Mouse (Mus musculus): ENCODE data around the gene Pam. TPM values are rescaled to one million over a fixed set of nuclear protein-coding genes. Genes with fewer than 3 reads are reported as not detected.

Pam gene
- total RNA-seq, 1 experiment from 2014 or later = 341 TPM

DNA sequence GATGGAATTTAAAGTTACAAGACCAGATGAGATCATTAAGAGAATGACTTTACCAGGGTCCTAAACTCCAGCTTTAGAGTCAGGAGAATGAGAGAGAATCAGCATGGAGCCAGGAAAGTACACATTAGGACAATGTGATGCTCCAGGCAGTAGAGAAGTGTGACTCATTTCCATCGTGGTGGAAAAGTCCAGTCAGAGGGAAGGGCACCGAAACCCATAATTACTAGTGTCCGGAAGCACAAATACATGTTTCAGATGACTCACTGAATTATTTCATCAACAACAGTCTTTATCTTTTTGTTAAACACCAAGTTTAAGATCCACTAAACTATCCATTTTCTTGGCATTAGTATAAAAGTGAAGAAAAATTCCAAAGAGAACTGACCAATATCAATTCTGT, 57.2 kb downstream of the Pam start:
- DNase-seq = no peak

DNA sequence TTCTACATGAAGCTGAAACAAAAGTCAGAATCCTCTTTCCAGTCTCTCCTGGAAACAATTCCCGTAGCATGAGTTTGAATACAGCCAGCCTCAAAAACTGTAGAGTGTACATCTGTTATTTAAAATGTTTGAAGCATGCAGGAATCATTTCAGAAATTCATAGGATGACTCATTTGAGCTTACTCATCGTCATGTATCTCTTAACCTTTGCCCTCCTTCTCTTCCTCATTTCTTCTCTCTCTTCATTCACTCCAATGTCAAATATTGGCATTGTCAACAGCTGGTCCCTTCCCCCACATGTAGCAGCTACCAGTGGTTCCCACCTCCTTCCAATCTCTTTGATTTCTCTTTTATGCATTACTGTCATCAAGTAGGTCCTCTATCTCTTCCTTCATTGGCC, 59.7 kb downstream of the Pam start:
- DNase-seq = no peak

DNA sequence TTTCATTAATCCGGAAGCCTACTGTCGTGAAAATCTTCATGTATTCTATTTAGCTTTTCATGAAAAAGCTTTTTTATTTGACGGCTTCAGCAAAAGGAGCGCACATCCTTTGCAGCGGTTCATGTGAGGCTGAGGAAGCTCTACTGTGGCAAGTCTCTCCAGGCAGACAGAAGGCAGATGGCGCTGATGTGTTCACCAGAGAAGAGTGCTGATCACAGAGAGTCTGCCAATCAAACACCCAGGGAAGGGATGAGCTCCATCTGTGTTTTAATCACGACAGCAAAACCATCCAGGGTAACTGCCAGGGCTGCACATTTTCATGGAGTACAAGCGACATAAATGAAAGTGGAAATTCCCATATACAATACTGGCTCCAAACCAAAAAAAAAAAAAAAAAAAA, 63.6 kb downstream of the Pam start:
- no peak for DNase-seq

DNA sequence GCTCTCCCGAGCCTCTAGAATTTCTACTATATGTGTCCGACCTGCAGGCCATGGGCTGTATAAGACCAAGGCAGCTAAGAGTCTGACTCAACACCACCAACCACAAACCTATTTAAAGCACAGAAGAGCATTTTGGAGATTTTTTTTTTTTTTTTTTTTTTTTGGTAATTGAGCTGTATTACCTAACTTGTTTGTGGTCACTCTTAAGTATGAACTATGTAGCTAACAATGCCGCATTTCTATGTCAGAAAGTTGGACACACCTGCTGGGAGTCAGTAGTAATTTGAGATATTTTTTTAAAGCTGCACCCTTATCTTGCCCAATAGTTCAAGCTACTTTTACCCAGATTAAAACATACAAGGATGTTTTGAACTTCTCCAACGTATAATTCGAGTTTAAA, 66.4 kb downstream of the Pam start:
- no peak for DNase-seq

DNA sequence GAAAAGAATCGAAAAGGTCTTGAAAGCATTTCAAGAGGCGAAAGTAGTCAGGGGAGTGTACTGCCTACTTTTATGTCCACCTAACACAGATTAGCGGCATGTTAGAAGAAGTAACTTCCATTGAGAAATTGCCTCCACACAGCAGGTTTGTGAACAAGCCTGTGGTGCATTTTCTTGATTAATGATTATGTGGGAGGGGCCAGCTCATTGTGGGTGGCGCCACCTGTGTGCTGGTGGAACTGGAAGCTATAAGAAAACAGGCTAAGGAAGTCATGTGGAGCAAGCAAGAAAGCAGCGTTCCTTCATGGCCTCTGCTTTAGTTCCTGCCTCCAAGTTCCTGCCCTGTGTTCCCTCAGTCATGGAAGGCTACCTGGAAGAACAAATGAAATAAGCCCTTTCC, 67.0 kb downstream of the Pam start:
- DNase-seq = no peak

DNA sequence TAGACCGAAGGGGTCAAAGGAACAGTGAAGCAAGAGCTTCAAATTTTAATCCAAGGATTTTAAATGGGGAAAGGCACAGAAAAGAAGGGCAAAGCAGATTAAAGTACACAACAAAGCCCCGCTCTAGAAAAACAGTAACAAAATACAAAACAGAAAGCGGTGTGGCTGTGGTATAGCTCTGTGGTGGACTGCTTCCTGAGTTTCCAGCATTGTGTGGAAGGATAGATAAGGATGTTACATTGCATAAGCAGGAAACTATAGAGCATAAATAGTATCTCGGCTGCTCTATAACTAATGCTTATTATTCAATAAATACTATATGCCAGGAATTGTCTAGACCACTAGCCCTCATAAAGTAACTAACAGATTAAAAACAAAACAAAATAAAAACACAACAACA, 67.5 kb downstream of the Pam start:
- no peak for DNase-seq

DNA sequence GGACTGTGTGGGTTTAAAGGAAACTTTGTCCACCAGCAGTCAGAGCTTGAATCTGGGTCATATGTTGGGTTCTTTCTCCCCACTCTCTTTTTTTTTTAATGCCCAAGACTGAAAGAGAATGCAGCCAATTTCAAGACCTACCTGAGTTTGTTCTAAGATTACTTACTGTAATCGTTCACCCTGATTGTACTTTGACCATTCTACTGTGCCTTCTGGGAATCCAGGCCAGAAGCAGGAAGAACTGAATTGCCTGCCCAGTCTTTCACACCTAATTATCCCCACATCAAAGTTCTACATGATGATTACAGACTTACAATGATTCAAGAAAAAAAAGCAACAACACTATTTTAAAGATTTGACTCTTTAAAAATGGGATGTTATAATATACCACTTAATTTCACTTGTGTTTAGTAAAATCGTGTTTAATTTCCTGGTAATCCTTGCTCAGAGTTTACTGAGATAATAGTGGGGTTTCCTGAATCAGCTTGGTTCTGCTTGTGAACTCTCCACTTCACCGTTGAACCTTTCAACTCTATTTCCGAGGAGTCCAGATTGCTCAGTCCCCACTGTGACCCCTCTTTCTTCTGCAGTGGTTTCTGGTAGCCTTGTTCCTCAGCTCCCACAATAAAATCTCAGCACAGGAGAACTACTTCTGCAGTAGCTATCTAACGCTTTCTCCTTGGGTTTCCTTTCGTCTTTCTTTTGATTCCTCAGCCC, 69.4 kb downstream of the Pam start:
- no peak for DNase-seq

DNA sequence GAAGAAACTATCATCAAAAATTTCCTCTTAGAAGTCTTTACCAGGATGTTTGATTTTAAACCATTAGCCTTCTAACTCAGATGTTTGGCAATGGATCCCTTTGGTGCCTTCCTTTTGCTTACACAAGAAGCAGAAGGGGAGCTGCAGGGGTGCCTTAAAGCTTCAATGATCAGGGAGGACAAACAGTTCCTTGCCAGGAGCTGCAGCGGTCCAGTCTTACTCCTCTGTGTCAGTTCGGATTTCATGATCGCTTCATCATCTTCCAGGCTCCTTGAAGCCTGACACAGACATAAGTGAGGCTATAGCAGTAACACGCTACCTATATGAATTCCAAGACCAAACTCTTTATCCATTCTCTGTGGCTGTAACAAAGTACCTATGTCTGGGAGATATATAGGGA, 71.6 kb downstream of the Pam start:
- DNase-seq = no peak

DNA sequence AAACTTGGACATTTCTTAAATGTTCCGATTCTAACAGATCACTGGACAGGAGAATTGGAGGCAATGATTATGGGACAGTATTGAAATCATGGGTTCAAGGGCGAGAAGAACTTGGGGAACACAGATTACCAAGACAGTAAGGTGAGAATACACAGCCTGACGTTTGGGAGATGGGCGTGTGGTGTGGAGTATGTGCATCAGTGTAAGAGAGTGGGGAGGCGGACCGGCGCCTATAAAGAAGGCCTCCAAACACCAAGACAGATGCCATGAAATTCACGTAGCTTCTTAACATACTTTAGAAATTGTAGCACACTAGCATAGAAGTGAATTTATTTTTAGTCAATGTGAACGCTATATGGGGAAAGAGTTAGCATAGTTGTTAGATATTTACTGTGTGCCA, 76.5 kb downstream of the Pam start:
- DNase-seq = no peak

DNA sequence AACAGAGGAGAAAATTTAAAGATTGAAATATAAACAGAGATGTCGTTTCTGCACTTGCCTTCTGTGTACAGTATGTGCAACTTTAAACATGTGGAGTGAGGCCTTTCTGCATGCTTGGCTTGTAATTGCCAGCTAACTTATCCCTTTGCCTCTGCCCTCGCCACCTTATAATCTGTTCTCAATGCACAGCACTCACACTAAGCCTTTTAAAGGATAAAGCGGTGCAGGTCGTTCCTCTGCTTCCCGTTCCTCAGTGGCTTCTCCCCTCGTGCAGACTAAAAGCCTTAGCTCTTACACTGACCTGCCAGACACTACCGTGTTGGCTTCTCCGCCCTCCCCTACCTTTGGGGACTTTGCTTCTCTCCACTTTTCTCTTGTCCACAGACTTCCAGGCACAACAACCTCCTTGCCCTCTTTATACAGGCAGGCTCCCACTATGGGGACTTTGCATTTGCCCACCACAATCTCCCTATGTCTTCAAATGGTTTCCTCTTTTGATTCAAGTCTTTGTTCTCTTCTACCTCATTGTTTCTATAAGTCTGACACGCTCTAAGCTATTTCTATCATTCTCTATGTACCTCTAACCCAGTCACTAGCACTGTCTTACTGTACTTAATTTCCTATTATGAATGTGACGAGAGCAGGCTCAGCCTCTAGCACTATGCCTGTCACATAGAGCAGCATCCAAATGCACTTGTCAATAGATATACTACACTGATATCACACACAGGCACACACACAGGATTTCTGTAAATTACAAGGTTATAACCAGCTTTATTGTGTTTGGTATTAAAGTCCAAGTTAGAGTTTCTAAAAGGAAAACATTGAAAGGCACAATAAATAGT, 79.2 kb downstream of the Pam start:
- DNase-seq = no peak

DNA sequence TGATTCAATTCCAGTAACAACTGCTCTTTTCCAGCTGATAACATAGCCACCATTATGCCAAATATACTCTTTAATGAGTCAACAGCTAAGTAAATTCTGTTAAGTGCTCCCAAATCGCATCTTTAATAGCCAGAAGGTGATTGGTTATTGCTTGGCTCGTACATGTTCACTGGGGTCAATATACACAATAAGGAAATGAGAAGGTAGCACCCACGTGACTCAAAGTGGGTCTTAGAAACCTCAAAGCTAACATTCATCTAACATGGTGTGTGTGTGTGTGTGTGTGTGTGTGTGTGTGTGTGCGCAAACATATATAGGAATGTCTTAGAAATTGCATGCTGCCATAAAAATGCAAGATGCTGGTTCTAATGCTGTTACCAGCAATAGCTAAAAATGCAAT, 79.9 kb downstream of the Pam start:
- no peak for DNase-seq

DNA sequence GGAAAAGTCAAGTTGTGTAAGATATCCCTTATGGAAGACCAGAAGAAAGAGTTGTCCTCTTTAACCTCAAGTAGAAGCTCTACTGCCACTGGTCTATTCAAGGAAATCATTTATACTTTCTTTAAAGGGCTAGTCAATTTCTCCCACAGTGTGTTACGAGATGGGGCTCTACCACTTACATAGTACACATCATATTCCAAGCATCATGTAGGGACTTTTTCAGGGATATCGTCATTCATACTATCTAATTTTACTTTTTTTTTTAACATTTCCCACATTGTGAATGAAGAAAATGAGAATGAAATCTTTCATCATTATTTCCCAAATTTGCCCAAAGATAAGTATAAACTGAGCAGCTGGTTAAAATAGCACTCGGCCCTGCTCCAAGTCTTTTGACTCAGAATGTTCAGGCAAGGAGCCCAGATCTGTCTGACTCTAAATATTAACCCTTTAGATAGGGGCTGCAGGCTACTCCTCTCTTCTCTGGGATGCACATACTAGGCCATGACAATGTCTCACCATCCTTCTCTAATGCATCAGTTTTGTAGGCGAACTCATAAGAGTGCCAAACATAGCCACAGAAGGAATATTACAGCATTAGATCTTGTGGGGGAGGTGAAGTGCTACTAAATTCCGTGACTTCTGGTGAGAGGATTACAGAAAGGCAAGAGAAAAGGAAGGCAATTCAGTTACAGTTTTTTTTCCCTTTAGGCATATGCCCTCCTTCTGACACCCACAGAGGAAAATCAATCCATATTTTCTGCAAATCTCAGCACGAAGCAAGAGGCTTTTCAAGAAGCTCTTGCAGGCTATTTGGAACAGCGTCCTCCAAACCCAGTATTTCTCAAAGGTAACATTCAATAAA, 92.7 kb downstream of the Pam start:
- DNase-seq = peak; percentile 68

DNA sequence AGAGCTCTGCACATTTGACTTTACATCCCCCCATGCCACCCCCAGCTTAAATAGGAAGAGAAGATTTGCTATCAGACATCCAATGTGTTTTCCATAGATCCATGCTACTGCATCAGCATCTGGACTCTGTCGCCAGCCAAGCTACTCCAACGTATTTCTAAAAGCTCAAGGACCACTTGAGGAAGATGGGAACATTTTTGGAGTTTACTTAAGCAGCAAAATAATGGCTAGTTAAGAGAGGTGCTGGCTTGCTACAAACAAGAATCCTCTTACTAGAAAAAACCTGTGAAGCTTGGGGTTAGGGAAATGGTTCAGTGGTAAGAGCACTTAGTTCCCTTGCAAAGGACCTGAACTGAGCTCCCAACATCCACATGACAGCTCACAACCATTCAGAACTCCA, 96.0 kb downstream of the Pam start:
- no peak for DNase-seq

DNA sequence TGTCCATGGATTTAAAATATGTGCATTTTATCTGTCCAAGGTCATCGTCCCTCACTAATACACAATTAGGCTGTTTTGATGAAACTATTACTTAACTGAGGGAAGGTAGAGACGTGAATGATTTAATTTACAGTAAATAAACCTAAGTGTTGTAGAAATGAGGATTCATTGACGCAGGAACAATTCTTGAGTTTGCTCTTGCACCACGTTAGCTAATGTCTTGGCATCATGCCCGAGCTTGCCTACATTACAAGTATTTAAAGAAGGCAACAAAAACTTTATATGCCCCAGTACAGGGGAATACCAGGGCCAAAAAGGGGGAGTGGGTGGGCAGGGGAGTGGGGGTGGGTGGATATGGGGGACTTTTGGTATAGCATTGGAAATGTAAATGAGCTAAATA, 96.5 kb downstream of the Pam start:
- DNase-seq = peak; percentile 55

DNA sequence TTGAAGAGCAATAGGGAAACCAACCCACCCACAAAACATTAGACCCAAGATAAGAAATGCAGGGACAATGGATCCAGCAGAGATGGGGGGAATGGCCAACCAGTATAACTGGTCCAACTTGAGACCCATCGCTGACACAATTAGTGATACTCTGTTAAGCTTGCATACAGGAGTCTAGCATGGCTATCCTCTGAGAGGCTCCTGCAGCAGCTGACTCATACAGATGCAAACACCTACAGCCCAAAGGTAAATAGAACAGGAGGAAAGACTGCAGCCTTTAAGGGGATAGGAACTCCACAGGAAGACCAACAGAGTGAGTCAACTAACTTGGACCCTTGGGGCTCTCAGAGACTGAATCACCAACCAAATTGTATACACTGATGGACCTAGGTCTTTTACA, 98.4 kb downstream of the Pam start:
- no peak for DNase-seq

DNA sequence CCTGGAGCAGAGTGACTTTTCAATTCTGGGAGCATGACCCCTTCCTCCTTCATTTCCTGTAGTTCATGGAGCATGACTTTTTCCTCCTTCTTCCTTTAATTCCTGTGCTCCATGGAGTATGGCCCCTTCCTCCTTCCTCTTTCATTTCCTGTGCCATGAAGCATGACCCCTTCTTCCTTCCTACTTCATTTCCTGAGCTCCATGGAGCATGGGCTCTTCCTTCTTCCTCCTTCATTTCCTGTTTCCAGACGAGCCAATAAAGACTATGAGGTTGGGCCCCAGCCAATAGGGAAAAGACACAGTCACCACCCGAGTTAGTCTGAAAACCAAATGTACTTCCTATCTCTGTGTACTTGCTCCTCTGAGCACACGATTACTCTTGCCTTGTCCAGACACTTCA, 103.5 kb downstream of the Pam start:
- no peak for DNase-seq

DNA sequence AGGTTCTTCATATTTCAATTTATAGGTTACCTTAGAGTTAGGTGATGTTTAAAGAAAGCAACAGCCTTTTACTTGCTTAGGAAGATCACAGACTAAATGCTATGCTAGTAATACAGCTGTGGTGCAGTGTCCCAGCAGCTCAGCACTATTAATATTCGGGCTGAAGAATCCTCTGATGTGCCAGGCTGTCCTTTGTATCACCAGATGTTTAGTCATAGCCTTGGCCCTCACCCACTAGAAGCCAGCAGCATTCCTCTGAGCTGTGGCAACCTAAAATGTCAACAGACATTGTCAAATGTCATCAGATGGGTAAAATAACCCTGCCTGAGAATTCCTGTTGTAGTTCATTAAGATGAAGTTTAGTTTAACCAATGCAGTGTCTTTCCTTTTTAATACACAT, 112.3 kb downstream of the Pam start:
- peak; percentile 27 for DNase-seq

DNA sequence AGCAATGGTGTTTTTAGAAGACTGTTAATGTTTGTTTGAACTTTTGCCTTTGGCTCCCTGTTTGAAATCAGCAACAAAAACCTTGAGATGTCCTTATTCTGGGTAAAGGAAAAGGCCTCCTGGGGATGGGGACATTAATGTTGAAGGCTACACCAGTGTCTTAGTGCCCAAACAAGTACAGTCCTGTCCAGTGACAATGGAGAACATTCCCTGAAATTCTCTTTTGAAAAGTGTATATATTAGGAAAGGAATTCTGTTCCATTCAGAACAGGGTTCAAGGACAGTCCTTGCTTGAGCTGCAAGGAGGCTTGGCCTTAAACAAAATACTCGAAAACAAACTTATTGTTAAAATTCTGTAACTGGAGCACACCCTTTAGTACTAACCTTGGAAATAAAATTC, 116.0 kb downstream of the Pam start:
- no peak for DNase-seq

DNA sequence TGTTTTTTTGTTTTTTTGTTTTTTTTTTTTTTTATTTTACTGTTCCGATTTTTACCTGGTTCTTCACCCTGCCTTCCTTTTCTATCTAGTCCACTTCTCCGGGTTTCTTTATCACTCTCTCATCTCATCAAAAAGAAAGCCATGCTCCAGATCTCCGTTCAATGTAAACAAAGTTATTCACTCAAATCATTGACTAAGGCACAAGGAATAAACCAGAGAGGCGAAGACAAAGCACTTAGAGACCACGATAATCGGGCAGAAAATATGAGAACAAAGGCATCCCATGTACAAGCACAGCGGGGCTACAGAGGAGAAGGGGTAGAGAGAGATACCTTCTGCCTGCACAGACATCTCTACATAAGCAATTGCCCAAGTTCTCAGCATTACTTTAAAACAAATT, 117.9 kb downstream of the Pam start:
- DNase-seq = no peak

DNA sequence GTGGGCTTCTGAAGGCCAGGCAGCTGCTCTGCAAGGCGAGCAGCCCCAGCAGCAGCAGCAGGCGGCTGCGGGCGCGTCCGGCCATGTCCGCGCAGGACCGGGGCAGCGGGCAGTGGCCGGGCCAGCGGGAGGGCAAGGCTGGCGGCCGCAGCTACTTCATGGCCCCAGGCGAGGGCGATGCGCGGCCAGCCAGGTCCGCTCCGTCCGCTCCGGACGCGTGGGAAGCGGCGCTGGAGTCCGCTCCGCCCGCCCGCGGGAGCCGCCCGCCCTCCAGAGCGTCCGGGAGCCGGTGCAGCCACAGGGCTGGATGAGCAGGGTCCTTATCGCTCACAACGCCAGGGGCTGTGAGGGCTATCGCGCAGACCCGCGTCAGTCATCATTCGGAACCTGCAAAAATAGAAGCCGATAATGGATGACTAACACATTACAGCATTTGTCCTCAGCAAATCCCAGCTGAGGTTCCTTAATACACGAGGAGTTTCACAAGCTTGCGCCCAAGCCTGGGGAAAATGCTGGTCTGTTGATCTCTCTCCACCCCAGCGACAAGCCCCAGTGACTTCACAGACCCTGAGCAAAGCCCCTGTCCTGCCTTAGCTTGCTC, 118.5 kb downstream of the Pam start:
- peak; percentile 83 for DNase-seq

DNA sequence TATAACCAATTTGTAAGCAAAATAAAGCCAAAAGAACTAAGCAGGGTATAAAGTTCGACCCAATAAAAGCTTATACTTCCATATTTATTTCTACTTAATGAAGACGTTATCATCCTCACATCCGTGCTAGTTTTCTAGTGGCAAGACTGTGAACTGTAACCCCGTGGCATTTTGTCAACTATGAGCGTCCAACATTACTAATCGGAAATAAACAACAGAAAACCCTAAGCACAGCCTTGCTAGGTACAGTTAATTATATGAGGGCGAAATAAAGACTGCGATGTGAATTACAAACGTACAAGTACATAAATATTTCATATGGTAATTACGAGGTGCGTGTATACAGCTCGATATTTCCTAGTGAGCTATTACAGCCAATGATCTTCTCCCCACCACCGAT, 119.4 kb downstream of the Pam start:
- no peak for DNase-seq

DNA sequence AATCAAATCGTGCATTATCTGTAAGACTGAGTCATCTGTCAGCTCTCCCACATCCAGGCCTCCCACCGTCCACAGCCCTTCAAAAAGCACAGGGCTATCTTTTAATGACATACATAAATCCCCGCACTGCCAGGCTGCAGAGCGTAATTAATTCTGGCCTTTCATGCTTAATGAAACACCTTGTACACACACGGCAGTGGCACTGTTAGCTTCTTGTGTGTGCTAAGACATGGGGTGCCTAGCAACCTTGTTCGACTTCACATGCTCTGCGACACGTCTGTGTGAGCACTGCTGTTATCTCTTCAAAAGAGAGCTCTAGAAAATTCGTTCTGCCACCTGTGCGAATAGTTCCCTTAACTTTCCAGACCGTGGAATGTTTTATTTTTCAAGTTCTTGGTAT, 120.5 kb downstream of the Pam start:
- DNase-seq = peak; percentile 9

DNA sequence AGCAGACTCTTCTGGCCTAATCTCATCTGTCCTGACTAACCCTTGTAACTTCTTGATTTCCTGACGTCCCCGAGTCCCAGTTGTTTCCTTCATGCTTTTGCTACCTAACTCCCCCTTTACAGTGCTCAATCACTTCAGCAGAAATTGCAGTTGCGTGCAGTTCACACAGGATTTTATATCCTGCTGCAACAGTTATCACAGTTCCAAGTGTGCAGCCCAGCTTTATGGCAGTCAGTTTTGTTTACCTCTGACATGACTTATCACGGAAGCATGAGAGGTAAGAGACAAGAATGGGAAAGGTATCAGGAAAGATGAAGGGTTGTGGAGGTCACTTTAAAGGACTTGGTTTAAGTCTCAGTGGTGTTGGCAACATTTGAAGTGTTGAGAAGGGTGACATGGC, 125.7 kb downstream of the Pam start:
- no peak for DNase-seq
